Mouse (Mus musculus): ENCODE measurements around the gene Gldc.
A peak's percentile ranks its signal among the peaks of the same experiment; 100 is the strongest.

Gldc gene

GRCm38 (mm10) chr19:30157031-30157687 lies 18.1 kb downstream of the Gldc start:
- DNase-seq, result peak; percentile 13

GRCm38 (mm10) chr19:30153729-30154128 lies 21.5 kb downstream of the Gldc start:
- DNase-seq, result no peak

DNA sequence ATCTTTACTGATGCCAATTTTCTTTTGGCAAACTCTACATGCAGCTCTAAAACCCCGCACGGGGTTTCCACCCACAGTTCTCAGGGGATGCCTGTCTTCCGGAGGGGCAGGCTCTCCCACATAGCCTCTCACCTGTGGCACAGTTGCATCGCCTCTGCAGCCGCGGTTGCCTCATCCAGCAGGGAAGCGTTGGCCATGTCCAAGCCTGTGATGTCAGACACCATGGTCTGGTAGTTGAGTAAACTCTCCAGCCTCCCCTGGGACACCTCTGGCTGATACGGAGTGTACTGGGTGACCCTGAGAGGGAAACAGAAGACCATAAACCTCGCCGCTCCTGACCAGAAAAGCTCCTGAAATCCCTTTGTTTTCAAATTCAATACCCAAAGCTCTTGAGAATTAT lies 23.9 kb downstream of the Gldc start:
- DNase-seq, result peak; percentile 10

GRCm38 (mm10) chr19:30149238-30149805 lies 25.9 kb downstream of the Gldc start:
- DNase-seq, result no peak

- no peak for DNase-seq
These were observed 27.9 kb downstream of the Gldc start for GRCm38 (mm10) chr19:30147306-30147705.

DNA sequence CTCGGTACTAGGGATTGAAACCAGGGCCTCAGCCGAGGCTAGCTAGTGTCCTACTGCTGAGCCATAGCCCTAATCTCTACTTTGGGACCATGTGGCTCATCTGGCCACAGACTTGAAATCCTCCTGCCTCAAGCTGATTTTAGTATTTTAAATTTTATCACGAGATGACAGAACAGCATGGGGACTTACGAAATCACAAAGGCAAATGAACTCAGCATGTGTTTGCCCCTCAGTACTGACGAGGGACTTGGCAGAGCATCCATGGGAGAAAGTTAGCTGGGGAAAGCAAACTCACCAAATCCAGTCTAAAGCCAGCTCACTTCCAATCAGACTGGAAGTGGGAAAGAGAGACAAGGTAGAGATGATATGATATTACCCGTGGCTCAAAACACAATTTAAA lies 28.5 kb downstream of the Gldc start:
- no peak for DNase-seq

GRCm38 (mm10) chr19:30145106-30145505 lies 30.1 kb downstream of the Gldc start:
- peak; percentile 14 for DNase-seq

DNA sequence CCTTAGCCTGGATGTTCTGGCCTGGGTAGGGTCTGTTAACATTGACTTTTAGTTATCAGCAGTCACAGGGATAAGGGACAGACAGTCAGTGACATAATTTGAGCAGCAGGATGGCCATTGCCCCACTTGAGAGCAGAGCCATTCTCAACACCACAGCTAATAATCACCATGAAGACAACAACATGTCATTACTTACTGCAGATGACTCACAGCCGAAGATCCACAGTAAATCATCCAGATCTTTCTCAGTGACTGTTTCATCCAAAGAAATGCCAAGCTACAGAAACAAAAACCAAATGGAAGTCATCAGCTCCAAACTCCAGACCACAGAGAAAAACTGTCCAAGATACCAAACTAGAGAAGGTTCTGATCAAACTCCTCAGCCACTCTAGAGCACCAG lies 38.9 kb downstream of the Gldc start:
- no peak for DNase-seq

- no peak for DNase-seq
These were observed 47.1 kb downstream of the Gldc start for GRCm38 (mm10) chr19:30128177-30128576.

DNA sequence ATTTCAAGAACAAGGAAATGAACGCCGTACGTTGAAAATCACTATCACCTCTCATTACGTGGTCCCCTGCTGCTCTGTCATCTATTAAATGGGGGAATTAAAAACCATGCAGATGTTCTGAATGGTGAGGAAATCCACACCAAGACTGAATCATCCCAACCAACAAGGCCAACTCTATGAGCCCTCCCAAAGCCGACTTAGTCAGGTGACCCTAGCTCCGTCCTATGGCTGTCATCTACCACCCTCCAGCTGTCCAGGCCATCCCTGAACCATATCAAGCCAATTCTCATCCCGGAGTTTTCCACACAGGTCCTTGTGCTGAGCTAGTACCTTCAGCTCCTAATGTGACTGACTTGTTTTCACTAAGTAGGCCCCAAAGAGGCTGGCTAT lies 49.6 kb downstream of the Gldc start:
- DNase-seq, result no peak

GRCm38 (mm10) chr19:30124999-30125669 lies 50.1 kb downstream of the Gldc start:
- DNase-seq, result no peak

- DNase-seq, result peak; percentile 39
These were observed 56.6 kb downstream of the Gldc start for GRCm38 (mm10) chr19:30118344-30119312.

- DNase-seq, result no peak
These were observed 57.5 kb downstream of the Gldc start for GRCm38 (mm10) chr19:30117775-30118174.

DNA sequence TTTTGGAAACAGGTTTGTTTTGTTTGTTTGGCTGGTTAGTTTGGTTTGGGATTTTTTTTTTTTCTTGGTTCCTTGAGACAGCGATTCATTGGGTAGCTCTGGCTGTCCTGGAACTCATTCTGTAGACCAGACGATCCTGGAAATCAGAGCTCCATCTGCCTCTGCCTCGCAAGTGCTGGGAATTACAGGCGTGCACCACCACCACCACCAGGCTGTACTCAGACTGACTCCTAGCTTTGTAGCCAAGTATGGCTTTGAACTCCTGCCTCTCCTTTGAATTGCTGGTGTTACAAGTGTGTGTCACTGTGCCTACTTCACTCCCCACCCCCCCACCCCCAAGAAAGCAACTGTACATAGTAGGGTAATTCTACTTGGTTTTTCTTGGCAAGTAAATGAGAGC lies 58.0 kb downstream of the Gldc start:
- no peak for DNase-seq

- no peak for DNase-seq
These were observed 59.6 kb downstream of the Gldc start for GRCm38 (mm10) chr19:30115606-30116005.

GRCm38 (mm10) chr19:30114919-30115441 lies 60.2 kb downstream of the Gldc start:
- no peak for DNase-seq

DNA sequence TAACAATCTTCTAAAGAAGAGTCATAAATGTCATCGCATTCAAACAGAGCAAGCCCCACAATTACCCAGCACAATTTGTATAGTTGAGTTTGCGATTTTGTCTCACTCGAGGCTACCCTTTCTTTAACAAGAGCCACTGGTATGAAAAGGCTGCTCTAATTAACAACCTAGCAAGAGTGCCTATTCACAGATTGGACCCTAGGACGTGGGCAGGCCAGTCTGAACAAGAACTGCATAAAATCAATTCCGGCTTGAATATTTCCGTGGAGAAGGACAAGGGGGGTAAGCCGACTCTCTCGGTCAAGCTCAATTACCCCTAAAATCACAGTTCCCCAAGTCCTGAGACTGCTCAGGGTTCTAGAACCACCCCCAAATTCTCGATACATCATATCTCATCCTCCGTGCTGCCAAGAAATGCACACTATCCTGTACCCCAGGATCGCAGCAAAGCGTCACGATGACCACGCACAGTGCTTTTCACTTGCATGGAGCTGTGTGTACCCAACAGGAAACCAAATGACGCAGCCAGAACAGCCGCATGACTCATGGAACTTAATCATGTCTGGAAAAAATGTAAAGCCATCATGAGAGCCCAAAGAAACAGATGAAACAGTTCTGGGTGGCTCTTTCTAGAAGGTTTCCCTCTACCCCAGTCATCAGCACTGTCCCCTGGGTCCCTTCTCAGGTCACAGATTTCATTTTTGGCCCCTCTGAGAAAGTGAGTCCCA lies 62.1 kb downstream of the Gldc start:
- DNase-seq, result no peak

DNA sequence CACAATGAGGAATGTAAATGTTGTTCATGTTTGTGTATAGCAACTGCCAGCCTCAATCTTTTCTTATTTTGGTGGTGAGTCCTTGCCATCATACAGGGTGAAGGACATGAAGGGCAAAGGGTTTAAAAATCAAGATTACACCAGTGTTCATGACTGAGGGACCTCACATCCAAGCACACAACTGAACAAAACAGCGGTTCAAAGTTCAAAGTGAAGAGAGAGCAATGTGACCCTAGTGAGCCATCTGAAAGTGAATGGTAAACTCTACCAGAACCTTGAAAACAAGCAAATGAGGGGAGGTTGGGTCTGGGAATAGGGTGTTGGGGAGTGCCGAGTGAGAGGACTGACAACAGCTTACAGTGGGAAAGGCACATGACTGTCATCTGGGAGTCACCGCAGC lies 63.8 kb downstream of the Gldc start:
- no peak for DNase-seq

GRCm38 (mm10) chr19:30109122-30109521 lies 66.1 kb downstream of the Gldc start:
- DNase-seq, result no peak

DNA sequence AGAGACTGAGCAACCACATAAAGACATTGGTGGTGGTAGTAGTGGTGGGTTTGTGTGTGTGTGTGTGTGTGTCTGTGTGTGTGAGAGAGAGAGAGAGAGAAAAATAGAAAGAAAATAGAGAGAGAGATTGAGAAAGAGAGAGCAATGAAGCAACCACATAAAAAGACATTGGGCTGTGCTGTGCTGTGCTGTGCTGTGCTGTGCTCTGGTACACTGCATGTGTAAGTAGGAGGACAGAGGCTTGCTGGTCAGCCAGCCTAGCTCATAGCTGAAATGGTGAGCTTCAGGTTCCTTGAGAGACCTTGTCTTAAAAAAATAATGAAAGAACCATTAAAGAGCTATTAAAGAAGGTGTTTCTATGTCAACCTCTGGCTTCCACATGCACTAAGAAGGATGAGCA lies 66.6 kb downstream of the Gldc start:
- DNase-seq, result no peak

DNA sequence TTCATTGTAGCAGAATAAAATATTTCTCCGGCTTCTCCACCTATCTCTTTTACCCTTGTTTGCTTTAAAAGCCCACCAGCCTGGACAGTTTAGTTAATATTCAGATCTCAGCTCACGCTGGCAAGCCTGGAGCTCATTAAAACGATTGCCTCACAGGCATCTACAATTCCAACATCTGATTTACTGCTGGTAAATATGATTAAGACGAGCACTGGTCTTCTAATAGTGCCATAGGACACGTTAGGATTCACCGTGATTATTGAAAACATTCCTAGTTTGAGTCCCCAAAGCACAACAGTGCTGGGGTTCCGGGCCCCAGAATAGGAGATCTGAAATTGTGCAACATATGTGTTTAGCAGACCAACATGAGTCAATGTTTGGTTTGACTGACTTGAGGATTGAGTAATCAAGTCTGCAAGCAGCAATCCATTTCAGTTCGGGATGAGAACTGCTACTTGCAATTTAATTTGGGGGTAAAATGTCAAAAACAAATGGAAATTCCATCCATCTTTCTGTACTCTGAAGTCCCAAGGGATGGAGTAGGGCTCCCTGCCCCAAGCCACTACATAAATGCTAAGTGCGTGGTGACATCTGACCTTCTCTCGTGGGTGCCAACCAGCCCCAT lies 67.9 kb downstream of the Gldc start:
- no peak for DNase-seq
